Mouse (Mus musculus) forebrain, embryonic 16.5 days (tissue): ENCODE results near the gene Six5. TPM values are rescaled to one million over a fixed set of nuclear protein-coding genes. Genes with fewer than 3 reads are reported as not detected.
"Not testable (repeated sequence)": the region's sequence is repeated elsewhere in the genome, so short reads cannot be mapped to it uniquely, and the experiment has no call there.

ENCODE experiments used
- ATAC-seq: fragments of 200-750 bp; cut with Nextera tagmentation; 2 replicates; pipeline ENCODE4 v1.8.0; 2017; ENCODE audit warnings: mild to moderate bottlenecking, moderate library complexity
- H3K27ac ChIP-seq: fragments of 300-500 bp; sonication (generic); 2 replicates; pipeline ENCODE4 v1.5.1; 2014; ENCODE audit warnings: low read length, control low read depth
- H3K27me3 ChIP-seq: fragments of 300-500 bp; sonication (generic); replicated peaks from 2 replicates; pipeline ENCODE4 v1.6.1; 2014; ENCODE audit warnings: low read length; ENCODE audit not compliant: control insufficient read depth, insufficient read depth
- H3K36me3 ChIP-seq: fragments of 300-500 bp; sonication (generic); 2 replicates; pipeline ENCODE4 v1.6.1; 2014; ENCODE audit not compliant: control insufficient read depth, insufficient read depth
- H3K4me1 ChIP-seq: fragments of 300-500 bp; sonication (generic); replicated peaks from 2 replicates; pipeline ENCODE4 v1.6.1; 2014; ENCODE audit warnings: low read length; ENCODE audit not compliant: control insufficient read depth, insufficient read depth
- H3K4me2 ChIP-seq: fragments of 300-500 bp; sonication (generic); 2 replicates; pipeline ENCODE4 v1.6.1; 2014; ENCODE audit warnings: mild to moderate bottlenecking, low read length, control low read depth
- H3K4me3 ChIP-seq: fragments of 300-500 bp; sonication (generic); replicated peaks from 2 replicates; pipeline ENCODE4 v1.5.1; 2014; ENCODE audit warnings: mild to moderate bottlenecking, low read length, control low read depth
- H3K9ac ChIP-seq: fragments of 300-500 bp; sonication (generic); replicated peaks from 2 replicates; pipeline ENCODE4 v1.6.1; 2014; ENCODE audit warnings: low read depth, low read length, control low read depth
- H3K9me3 ChIP-seq: fragments of 300-500 bp; sonication (generic); 2 replicates; pipeline ENCODE4 v1.6.1; 2016; ENCODE audit warnings: low read length; ENCODE audit not compliant: control insufficient read depth
- WGBS: fragments of 180-500 bp; shearing (Covaris S2); extraction: QIAGEN DNeasy Blood & Tissue Kit; methylation state at CpG from one replicate; pipeline ENCODE4 v1.1.7; 2014; 5-methylcytosine and 5-hydroxymethylcytosine counted together
- polyA plus RNA-seq: library from polyadenylated mRNA; unstranded; fragments of >200 nt; fragmentation: Nextera tagmentation; extraction: Ambion mirVana; gene quantifications from 2 replicates; pipeline ENCODE4 v1.2.1, GENCODE M21; 2015

The Six5 gene
- polyA plus RNA-seq, 1 experiment from 2014 or later = 1.7 TPM

DNA sequence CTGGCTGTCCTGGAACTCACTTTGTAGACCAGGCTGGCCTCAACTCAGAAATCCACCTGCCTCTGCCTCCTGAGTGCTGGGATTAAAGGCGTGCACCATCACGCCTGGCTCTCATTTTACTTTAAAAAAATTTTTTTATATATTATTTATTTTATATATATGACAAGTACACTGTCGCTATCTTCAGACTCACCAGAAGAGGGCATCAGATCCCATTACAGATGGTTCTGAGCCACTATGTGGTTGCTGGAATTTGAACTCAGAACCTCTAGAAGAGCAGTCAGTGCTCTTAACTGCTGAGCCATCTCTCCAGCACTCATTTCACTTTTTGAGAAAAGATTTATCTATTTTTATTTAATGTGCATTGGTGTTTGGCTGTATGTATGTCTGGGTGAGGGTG lies 23.4 kb upstream of the Six5 start:
- H3K27ac ChIP-seq, H3K4me1 ChIP-seq, H3K27me3 ChIP-seq, H3K4me2 ChIP-seq, H3K9me3 ChIP-seq, H3K36me3 ChIP-seq, H3K4me3 ChIP-seq, H3K9ac ChIP-seq, ATAC-seq: not testable (repeated sequence)
- 63% methylated on average over 3 of the region's 3 CpGs for WGBS

DNA sequence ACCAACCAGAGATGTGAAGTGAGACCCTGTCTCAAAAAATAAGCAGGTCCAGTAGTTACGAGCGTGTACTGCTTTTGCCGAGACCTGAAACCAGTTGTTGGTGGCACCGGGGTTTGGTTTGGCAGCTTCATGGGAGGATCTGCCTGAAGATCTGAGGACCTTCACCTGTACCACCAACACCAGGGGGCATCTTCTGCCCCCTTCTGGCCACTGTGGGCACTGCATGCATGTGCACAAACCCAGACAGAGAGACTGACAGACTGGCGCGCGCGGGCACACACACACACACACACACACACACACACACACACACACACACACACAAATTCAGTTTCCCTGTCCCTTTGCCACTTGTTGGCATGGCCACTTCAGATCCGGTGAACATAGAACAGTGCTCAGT lies 20.9 kb upstream of the Six5 start:
- 82% methylated on average over 9 of the region's 9 CpGs for WGBS
- Histone ChIP-seq H3K4me2 (no peak overlapping the region), H3K9me3 (no peaks in the 10 kb centered on the region), H3K27ac (no peak overlapping the region), H3K27me3 (no peaks in the 10 kb centered on the region), H3K4me1 (peaks cover 24% of the 10 kb centered on the region), H3K36me3 (peaks cover 4% of the 10 kb centered on the region), H3K9ac (no peak overlapping the region), H3K4me3 (no peak overlapping the region)
- ATAC-seq = no peak

DNA sequence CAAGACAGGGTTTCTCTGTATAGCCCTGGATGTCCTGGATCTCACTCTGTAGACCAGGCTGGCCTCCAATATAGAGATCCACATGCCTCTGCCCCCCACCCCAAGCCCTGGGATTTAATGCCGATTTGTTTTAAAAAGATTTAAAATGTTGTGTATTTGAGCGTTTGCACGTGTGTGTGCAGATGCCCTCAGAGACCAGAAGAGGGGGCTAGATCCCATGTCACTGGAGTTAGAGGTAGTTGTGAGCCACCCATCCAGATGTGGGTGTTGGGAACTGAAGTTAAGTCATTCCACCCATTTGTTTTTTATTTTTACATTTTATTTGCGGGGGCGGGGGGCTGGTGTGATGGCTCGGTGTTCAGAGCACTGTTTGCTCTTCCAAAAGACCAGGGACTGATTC lies 19.9 kb upstream of the Six5 start:
- Histone ChIP-seq H3K4me3 (no peak overlapping the region), H3K9me3 (no peaks in the 10 kb centered on the region), H3K27me3 (no peaks in the 10 kb centered on the region), H3K4me1 (peaks cover 24% of the 10 kb centered on the region), H3K9ac (no peak overlapping the region), H3K36me3 (peaks cover 7% of the 10 kb centered on the region), H3K4me2 (no peak overlapping the region), H3K27ac (no peak overlapping the region)
- ATAC-seq = no peak
- 94% methylated on average over 6 of the region's 6 CpGs for WGBS

DNA sequence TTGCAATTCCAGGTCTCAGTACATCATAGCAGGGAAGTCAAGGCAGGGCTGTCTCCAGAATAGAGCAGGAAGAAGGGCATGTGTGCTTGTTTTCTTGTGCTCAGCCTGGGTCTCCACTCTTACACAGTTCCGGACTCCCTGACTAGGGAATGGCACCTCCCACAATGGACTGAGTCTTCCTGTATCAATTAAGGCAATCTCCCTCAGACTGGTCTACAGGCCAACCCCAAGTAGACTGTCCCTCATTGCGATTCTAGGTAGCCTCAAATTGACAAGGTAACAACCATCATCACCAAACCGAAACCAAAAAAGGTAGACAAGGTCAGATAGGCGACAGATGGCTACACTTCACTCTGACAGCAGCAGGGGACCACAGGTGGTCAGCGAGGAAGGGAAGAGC lies 19.2 kb upstream of the Six5 start:
- 55% methylated on average over 5 of the region's 5 CpGs for WGBS
- no peaks in the 10 kb centered on the region for H3K27me3 ChIP-seq
- peaks cover 10% of the 10 kb centered on the region for H3K36me3 ChIP-seq
- H3K27ac ChIP-seq = no peak overlapping the region
- peak overlapping the region; percentile 44 for H3K9ac ChIP-seq
- H3K4me1 ChIP-seq = peaks cover 24% of the 10 kb centered on the region
- H3K4me2 ChIP-seq = peak overlapping the region; percentile 66
- no peak for ATAC-seq
- H3K9me3 ChIP-seq = no peaks in the 10 kb centered on the region
- peak overlapping the region; percentile 64 for H3K4me3 ChIP-seq

DNA sequence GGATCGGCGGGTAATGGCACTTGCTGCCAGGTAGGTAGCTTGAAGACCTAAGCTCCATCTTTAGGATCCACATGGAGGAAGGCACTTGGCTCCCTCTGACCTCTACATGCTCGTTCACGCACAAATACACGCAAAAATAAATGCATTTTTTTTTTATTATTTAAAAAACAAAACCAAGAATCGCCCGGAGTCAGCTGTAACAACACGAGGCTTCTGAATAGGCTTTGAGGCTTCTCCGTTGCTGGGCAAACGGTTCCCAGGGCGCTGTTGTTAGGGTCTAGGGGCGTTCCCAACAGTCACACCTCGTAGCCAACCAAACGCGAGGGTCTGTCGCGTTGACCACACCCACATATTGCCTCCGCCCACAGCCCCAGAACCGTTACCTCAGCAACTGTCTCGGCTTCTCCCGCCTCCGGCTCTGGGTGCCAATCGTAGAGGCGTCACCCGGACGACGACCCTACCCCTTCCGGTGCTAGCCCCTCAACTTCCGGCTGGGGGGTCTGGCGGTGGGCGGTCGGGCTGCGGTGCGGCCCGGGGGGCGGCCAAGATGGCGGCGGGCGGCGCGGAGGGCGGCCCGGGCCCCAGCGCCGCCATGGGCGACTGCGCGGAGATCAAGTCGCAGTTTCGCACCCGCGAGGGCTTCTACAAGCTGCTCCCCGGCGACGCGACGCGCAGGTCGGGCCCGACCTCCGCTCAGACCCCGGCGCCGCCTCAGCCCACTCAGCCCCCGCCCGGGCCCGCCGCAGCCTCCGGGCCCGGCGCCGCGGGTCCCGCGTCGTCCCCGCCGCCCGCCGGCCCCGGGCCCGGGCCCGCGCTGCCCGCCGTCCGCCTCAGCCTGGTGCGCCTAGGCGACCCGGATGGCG lies 18.4 kb upstream of the Six5 start, which contains the start of gene Dmwd:
Dmwd (plus strand) TSS at position 505 of the 863 bp plus-strand sequence.
- Histone ChIP-seq H3K36me3 (peaks cover 15% of the 10 kb centered on the region), H3K9ac (peak within 1 kb of the TSS; percentile 84), H3K9me3 (no peaks in the 10 kb centered on the region), H3K4me1 (peaks cover 24% of the 10 kb centered on the region), H3K27me3 (no peaks in the 10 kb centered on the region), H3K27ac (peak within 1 kb of the TSS; percentile 58), H3K4me2 (peak within 1 kb of the TSS; percentile 97), H3K4me3 (peak within 1 kb of the TSS; percentile 64)
- ATAC-seq = peak; percentile 99
- WGBS = under 1% methylated on average over 79 of the region's 91 CpGs

DNA sequence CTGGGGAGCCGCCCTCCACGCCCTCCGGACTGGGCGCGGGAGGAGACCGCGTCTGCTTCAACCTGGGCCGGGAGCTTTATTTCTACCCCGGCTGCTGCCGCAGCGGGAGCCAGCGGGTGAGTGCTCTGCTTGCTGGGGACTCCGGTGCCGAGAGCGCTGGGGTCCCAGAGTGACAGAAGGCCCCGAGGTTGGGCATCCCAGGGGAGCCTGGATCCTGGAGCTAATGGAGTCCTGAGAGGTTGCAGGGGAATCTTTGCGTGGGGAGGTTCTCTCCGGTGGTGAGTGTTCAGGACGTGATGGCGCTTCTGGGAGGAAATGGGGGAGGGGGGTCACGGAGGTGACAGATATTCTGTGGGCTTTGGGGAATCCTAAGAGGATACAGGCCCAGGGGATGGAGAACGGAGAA lies 17.8 kb upstream of the Six5 start:
- ATAC-seq = no peak
- Histone ChIP-seq H3K36me3 (peaks cover 21% of the 10 kb centered on the region), H3K27me3 (no peaks in the 10 kb centered on the region), H3K4me1 (peaks cover 24% of the 10 kb centered on the region), H3K9ac (peak overlapping the region; percentile 84), H3K4me3 (peak overlapping the region; percentile 64), H3K4me2 (peak overlapping the region; percentile 97), H3K27ac (peak overlapping the region; percentile 58), H3K9me3 (no peaks in the 10 kb centered on the region)
- WGBS = under 1% methylated on average over 22 of the region's 22 CpGs

DNA sequence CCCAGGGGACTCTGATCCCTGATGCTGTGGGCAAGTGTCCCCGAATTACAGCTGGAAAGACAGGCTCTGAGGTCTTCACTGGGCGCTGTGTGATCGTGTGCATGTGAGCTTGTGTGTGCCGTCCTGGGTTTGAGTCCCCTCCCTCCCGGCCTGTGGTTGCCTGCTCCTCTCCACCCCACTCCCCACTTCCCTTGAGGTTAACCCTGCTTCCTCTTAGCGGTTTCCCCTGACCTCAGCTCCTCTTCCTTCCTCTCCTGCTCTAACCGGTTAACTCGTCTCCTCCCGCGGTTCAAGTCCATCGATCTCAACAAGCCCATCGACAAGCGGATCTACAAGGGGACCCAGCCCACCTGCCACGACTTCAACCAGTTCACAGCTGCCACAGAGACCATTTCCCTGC lies 16.6 kb upstream of the Six5 start:
- peak overlapping the region; percentile 97 for H3K4me2 ChIP-seq
- H3K4me3 ChIP-seq = peak overlapping the region; percentile 64
- no peaks in the 10 kb centered on the region for H3K9me3 ChIP-seq
- 84% methylated on average over 14 of the region's 14 CpGs for WGBS
- no peak overlapping the region for H3K9ac ChIP-seq
- peaks cover 24% of the 10 kb centered on the region for H3K4me1 ChIP-seq
- H3K27me3 ChIP-seq = no peaks in the 10 kb centered on the region
- peaks cover 31% of the 10 kb centered on the region for H3K36me3 ChIP-seq
- H3K27ac ChIP-seq = no peak overlapping the region
- ATAC-seq = no peak

DNA sequence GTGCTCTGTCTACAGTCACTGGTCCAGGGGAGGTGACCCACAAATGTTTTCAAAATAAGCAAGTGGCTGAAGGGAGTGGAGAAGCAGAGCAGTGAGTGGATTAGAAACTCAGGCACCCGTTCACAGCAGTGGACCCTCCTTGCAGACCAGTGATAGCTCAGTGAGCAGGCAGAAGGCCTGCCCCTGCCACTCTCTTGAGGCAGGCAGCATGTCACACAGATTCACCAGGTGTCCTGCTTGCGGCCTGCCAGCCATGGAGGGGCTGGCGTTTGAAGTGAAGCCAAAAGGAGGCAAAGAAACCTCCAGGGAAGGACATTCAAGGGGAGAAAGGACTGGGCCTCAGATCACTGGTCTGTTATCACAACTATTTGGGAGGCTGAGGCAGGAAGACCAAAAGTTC lies 15.7 kb upstream of the Six5 start:
- H3K27me3 ChIP-seq = no peaks in the 10 kb centered on the region
- 74% methylated on average over 3 of the region's 3 CpGs for WGBS
- H3K9me3 ChIP-seq = no peaks in the 10 kb centered on the region
- H3K4me3 ChIP-seq = no peak overlapping the region
- no peak overlapping the region for H3K4me2 ChIP-seq
- peaks cover 34% of the 10 kb centered on the region for H3K36me3 ChIP-seq
- no peak overlapping the region for H3K27ac ChIP-seq
- no peak for ATAC-seq
- peaks cover 24% of the 10 kb centered on the region for H3K4me1 ChIP-seq
- H3K9ac ChIP-seq = no peak overlapping the region

DNA sequence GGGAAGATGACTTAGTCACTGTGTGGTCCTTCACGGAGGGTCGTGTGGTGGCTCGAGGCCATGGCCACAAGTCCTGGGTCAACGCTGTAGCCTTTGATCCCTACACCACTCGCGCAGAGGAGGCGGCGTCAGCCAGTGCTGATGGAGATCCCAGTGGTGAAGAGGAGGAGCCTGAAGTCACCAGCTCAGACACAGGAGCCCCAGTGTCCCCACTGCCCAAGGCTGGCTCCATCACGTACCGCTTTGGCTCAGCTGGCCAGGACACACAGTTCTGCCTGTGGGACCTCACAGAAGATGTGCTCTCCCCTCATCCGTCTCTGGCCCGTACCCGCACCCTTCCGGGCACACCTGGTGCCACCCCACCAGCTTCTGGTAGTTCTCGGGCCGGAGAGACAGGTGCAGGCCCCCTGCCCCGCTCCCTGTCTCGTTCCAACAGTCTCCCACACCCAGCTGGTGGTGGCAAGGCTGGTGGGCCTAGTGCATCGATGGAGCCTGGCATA lies 13.9 kb upstream of the Six5 start:
- WGBS = 91% methylated on average over 19 of the region's 19 CpGs

More for the DNA sequence above, 13.9 kb upstream of the Six5 start:
- Histone ChIP-seq H3K4me1 (peaks cover 19% of the 10 kb centered on the region), H3K27ac (no peak overlapping the region), H3K27me3 (no peaks in the 10 kb centered on the region), H3K4me3 (no peak overlapping the region), H3K9me3 (no peaks in the 10 kb centered on the region), H3K4me2 (no peak overlapping the region), H3K9ac (no peak overlapping the region), H3K36me3 (peaks cover 34% of the 10 kb centered on the region)
- no peak for ATAC-seq
